Mouse (Mus musculus): ENCODE data around the gene Rplp1. TPM values are rescaled to one million over a fixed set of nuclear protein-coding genes. Genes with fewer than 3 reads are reported as not detected.
A peak's percentile ranks its signal among the peaks of the same experiment; 100 is the strongest.

Gene Rplp1
- total RNA-seq, 1 experiment from 2014 or later, result 4,785 TPM

GRCm38 (mm10) chr9:61917436-61917835, 3.1 kb upstream of the Rplp1 start:
- no peak for ATAC-seq (replicated peaks in 1 of 2; ENCODE audit: insufficient read depth in 1 of 2, low FRiP score in 2 of 2, low TSS enrichment in 1 of 2, low read depth in 1 of 2, poor library complexity in 2 of 2, severe bottlenecking in 2 of 2)

GRCm38 (mm10) chr9:61916986-61917385, 2.6 kb upstream of the Rplp1 start:
- ATAC-seq (replicated peaks in 1 of 2; ENCODE audit: insufficient read depth in 1 of 2, low FRiP score in 2 of 2, low TSS enrichment in 1 of 2, low read depth in 1 of 2, poor library complexity in 2 of 2, severe bottlenecking in 2 of 2), result no peak

DNA sequence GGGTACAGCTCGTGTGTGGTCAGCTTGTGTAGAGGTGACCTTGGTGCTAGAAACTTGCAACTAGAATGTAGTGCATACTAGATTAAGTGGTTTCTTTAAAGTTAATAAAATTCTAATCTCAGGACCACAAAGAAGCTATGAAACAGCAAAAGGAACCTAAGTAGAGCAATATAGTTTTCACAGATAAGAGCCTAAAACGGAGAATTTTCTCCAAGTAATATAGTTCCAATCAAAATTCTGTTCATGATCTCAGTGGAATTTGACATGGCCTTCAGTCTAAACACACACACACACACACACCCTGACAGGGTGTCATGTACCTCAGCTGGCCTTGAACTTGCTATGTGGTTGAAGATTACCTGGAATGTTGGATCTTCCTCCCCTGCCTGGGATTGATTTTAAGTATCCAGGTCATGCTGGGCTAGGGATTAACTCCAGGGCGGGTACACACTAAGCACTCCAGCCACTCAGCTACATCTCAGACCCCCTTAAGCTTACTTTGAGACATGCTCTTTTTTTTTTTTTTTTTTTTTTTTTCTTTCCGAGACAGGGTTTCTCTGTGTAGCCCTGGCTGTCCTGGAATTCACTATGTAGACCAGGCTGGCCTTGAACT, 1.2 kb upstream of the Rplp1 start:
- no peak for ATAC-seq (replicated peaks in 1 of 2; ENCODE audit: insufficient read depth in 1 of 2, low FRiP score in 2 of 2, low TSS enrichment in 1 of 2, low read depth in 1 of 2, poor library complexity in 2 of 2, severe bottlenecking in 2 of 2)

- no peak for ATAC-seq (replicated peaks in 1 of 2; ENCODE audit: insufficient read depth in 1 of 2, low FRiP score in 2 of 2, low TSS enrichment in 1 of 2, low read depth in 1 of 2, poor library complexity in 2 of 2, severe bottlenecking in 2 of 2)
Observed at GRCm38 (mm10) chr9:61914917-61915300, 567 bp upstream of the Rplp1 start.

GRCm38 (mm10) chr9:61911300-61912128, 2.8 kb downstream of the Rplp1 start:
- no peak for ATAC-seq (replicated peaks in 1 of 2; ENCODE audit: insufficient read depth in 1 of 2, low FRiP score in 2 of 2, low TSS enrichment in 1 of 2, low read depth in 1 of 2, poor library complexity in 2 of 2, severe bottlenecking in 2 of 2)

DNA sequence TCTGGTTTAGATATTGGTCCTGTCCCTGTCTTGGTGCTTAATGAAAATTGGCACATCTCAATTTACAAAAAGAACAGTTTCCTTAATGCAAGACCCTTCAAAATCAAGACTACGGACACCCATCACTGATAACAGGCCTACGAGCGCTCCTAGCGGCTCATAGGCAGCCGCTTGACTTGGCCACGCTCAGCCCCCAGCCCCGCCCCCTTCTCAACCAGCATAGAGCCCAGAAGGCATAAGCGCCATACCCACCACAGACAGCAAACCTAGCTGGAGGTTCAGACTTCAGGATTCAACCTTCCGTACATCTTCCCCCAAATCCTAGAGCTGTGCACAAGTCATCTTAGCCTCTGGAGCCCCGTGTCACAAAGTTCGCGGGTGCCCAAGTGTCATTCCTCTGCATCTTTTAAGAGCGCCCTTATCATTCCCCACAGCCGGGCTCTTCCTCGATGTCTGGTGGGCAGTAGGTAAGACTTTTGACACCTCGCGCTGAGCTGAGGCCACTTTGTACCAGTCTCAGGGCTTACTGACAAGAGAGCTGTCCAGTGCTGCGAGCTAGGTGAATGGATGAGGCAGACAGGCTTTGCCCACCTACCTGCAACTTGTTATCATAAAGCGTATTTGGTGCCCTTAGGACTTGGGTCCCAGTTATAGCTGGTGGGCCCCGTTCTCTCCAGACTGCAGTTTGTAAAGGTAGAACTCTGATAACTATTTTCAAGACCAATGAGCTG, 3.7 kb downstream of the Rplp1 start:
- no peak for ATAC-seq (replicated peaks in 1 of 2; ENCODE audit: insufficient read depth in 1 of 2, low FRiP score in 2 of 2, low TSS enrichment in 1 of 2, low read depth in 1 of 2, poor library complexity in 2 of 2, severe bottlenecking in 2 of 2)

GRCm38 (mm10) chr9:61909633-61910032, 4.7 kb downstream of the Rplp1 start:
- ATAC-seq (replicated peaks in 1 of 2; ENCODE audit: insufficient read depth in 1 of 2, low FRiP score in 2 of 2, low TSS enrichment in 1 of 2, low read depth in 1 of 2, poor library complexity in 2 of 2, severe bottlenecking in 2 of 2), result no peak

DNA sequence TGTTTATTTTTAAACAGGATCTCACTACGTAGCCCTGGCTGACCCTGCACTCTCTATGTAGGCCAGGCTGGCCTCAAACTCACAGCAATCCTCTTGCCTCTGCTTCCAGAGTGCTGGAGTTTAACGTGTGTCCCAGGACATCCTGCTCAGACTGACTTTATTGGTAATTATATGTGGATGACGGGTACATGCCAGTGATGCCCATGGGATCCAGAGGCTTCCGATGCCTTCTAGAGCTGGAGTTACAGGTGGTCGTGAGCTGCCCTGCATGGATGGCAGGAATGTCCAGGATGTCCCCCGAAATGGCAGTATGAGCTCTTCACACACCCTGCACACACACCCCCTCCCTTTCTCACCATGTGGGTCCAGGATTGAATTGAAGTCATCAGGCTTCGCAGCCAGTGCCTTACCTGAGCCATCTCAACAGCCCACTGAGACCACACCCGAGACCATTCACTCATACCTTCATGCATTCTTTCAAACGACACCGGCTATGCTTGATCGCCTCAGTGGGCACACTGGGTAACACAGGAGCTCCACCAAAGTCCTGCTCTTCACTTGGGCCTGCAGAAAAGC, 5.4 kb downstream of the Rplp1 start:
- ATAC-seq (replicated peaks in 1 of 2; ENCODE audit: insufficient read depth in 1 of 2, low FRiP score in 2 of 2, low TSS enrichment in 1 of 2, low read depth in 1 of 2, poor library complexity in 2 of 2, severe bottlenecking in 2 of 2), result no peak

DNA sequence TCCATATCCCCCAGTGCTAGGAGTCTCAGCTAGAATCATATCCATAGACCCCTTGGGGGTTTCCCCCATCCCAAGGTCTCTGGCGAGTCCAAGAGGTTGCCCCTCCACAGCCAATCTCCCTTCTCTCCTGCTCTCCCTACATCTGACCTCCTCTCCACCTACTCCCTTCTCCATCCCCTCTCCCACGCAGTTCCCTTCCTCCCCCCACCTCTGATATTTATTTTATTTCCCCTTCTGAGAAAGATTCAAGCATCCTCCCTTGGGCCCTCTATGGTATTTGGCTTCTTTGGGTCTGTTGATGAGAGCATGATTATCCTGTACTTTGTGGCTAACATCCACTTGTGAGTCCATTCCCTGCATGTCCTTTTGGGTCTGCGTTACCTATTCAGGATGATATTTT, 6.0 kb downstream of the Rplp1 start:
- ATAC-seq (replicated peaks in 1 of 2; ENCODE audit: insufficient read depth in 1 of 2, low FRiP score in 2 of 2, low TSS enrichment in 1 of 2, low read depth in 1 of 2, poor library complexity in 2 of 2, severe bottlenecking in 2 of 2), result no peak

DNA sequence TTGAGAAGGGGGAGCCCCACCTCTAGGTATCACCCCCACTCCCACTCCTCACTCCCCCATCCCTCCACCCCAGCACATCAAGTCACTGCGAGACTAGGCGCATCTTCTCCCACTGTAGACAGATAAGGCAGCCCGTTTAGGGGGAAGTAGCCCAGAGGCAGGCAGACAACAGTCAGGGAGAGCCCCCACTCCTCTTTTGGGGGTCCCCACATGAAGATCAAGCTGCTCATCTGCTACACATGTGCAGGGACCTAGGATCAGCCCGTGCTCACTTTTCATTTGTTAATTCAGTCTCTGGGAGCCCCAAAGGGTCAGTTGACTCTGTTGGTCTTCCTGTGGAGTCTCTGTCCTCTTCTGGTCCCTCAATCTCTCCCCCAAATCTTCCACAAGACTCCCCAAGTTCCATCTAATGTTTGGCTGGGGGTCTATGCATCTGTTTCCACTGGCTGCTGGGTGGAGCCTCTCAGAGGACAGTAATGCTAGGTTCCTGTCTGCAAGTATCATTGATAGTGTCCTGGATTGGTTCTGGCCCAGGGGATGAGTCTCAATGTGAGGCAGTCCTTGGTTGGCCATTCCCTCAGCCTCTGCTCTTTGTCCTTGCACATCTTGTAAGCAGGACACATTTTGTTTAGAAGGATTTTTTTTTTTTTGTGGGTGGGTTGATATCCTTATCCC, 6.6 kb downstream of the Rplp1 start:
- ATAC-seq (replicated peaks in 1 of 2; ENCODE audit: insufficient read depth in 1 of 2, low FRiP score in 2 of 2, low TSS enrichment in 1 of 2, low read depth in 1 of 2, poor library complexity in 2 of 2, severe bottlenecking in 2 of 2), result no peak

GRCm38 (mm10) chr9:61906912-61907311, 7.4 kb downstream of the Rplp1 start:
- ATAC-seq (replicated peaks in 1 of 2; ENCODE audit: insufficient read depth in 1 of 2, low FRiP score in 2 of 2, low TSS enrichment in 1 of 2, low read depth in 1 of 2, poor library complexity in 2 of 2, severe bottlenecking in 2 of 2), result peak; percentile 54; a peak in 3 of 4 replicates

- no peak for ATAC-seq (replicated peaks in 1 of 2; ENCODE audit: insufficient read depth in 1 of 2, low FRiP score in 2 of 2, low TSS enrichment in 1 of 2, low read depth in 1 of 2, poor library complexity in 2 of 2, severe bottlenecking in 2 of 2)
Observed at GRCm38 (mm10) chr9:61905576-61905975, 8.8 kb downstream of the Rplp1 start.

- ATAC-seq (replicated peaks in 1 of 2; ENCODE audit: insufficient read depth in 1 of 2, low FRiP score in 2 of 2, low TSS enrichment in 1 of 2, low read depth in 1 of 2, poor library complexity in 2 of 2, severe bottlenecking in 2 of 2), result no peak
Observed at GRCm38 (mm10) chr9:61904201-61904600, 10.1 kb downstream of the Rplp1 start.

GRCm38 (mm10) chr9:61902445-61902844, 11.9 kb downstream of the Rplp1 start:
- no peak for ATAC-seq (replicated peaks in 1 of 2; ENCODE audit: insufficient read depth in 1 of 2, low FRiP score in 2 of 2, low TSS enrichment in 1 of 2, low read depth in 1 of 2, poor library complexity in 2 of 2, severe bottlenecking in 2 of 2)

DNA sequence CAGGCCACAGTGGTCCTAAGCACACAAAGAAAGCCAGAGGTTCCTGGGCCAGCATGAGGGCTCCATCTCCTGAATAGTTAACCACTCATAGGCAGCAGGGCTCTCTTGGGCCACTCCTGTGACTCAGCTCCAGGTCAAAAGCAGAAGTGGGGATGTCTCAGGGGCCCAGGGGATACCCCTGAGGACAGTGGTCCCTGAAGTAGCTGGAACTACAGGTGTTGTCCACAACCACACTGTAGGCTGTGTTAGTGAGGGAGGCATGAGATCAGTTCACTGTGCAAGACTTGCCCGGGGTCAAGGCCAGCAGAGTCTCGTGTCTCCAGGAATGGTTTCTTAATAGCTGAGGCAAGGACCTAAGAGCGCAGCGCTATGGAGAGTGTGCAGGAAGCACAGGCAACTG, 12.8 kb downstream of the Rplp1 start:
- peak in 1 of 2 experiments; percentile 46; a peak in 2 of 4 replicates for ATAC-seq (replicated peaks in 1 of 2; ENCODE audit: insufficient read depth in 1 of 2, low FRiP score in 2 of 2, low TSS enrichment in 1 of 2, low read depth in 1 of 2, poor library complexity in 2 of 2, severe bottlenecking in 2 of 2)

GRCm38 (mm10) chr9:61899804-61900203, 14.5 kb downstream of the Rplp1 start:
- ATAC-seq (replicated peaks in 1 of 2; ENCODE audit: insufficient read depth in 1 of 2, low FRiP score in 2 of 2, low TSS enrichment in 1 of 2, low read depth in 1 of 2, poor library complexity in 2 of 2, severe bottlenecking in 2 of 2), result peak in 1 of 2 experiments; percentile 41; a peak in 1 of 4 replicates

DNA sequence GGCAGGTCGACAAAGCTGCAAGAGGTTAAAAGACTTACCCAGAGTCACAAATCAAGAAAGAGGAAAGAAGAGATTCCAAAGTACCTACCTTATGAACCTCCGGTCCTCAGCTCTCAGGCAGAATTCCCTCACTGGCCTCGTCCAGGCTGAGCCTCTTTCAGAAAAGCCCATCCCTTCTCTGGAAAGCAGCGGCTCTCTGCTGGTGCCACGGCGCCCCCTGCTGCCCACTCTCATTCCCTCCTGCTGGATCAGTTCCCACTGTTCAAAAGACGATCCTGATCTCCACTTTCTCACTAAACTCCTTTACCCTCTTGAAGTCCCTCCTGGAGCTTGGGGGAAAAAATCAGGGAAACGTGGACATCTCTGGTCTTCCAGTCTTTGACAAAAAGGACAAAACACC, 15.9 kb downstream of the Rplp1 start:
- ATAC-seq (replicated peaks in 1 of 2; ENCODE audit: insufficient read depth in 1 of 2, low FRiP score in 2 of 2, low TSS enrichment in 1 of 2, low read depth in 1 of 2, poor library complexity in 2 of 2, severe bottlenecking in 2 of 2), result peak; percentile 54 to 76; a peak in 2 of 4 replicates
